Mouse (Mus musculus) MEL (cell line): ENCODE measurements around the gene Nipa1. TPM values are rescaled to one million over a fixed set of nuclear protein-coding genes. Genes with fewer than 3 reads are reported as not detected.

Experiments used
- DNase-seq: peaks from one replicate; pipeline ENCODE4 v3.0.0; 2011; ENCODE audit warnings: low read depth, low spot score
- H3K27ac ChIP-seq: 2 replicates; pipeline ENCODE4 v1.5.1; 2012; ENCODE audit warnings: low read depth, mild to moderate bottlenecking, control low read depth, low read length, moderate library complexity; ENCODE audit not compliant: control insufficient read depth
- H3K27me3 ChIP-seq, 2 experiments: fragments of 150-350 bp in 1 of 2; sonication (generic) in 1 of 2; 2 replicates each; pipeline ENCODE4 v1.6.1; 2012; ENCODE audit warnings: low read length in 2 of 2, mild to moderate bottlenecking in 2 of 2, improper control_type of control experiment in 1 of 2, moderate library complexity in 1 of 2; ENCODE audit not compliant: insufficient read depth in 2 of 2, control insufficient read depth in 1 of 2
- H3K36me3 ChIP-seq, 2 experiments: 2 replicates each; pipeline ENCODE4 v1.6.1; 2012 to 2014; ENCODE audit warnings: low read length in 2 of 2, improper control_type of control experiment in 1 of 2, inconsistent platforms in 1 of 2, mild to moderate bottlenecking in 1 of 2; ENCODE audit not compliant: insufficient read depth in 2 of 2, control insufficient read depth in 1 of 2
- H3K4me1 ChIP-seq, 2 experiments: fragments of 150-350 bp in 1 of 2; sonication (generic) in 1 of 2; 2 replicates each; pipeline ENCODE4 v1.6.1; 2012; ENCODE audit warnings: low read length in 2 of 2, improper control_type of control experiment in 1 of 2, mild to moderate bottlenecking in 1 of 2; ENCODE audit not compliant: insufficient read depth in 2 of 2, control insufficient read depth in 1 of 2
- H3K4me3 ChIP-seq, 2 experiments: fragments of 150-350 bp in 1 of 2; sonication (generic) in 1 of 2; 2 replicates each; pipeline ENCODE4 v1.5.1; 2012; ENCODE audit warnings: low read depth in 2 of 2, low read length in 2 of 2, mild to moderate bottlenecking in 2 of 2, moderate library complexity in 2 of 2, control low read depth in 1 of 2, improper control_type of control experiment in 1 of 2; ENCODE audit not compliant: control insufficient read depth in 1 of 2, insufficient read depth in 1 of 2
- H3K79me2 ChIP-seq: 2 replicates; pipeline ENCODE4 v1.6.1; 2012; ENCODE audit warnings: mild to moderate bottlenecking, low read length, moderate library complexity; ENCODE audit not compliant: control insufficient read depth, poor library complexity, insufficient read depth
- H3K9ac ChIP-seq: 2 replicates; pipeline ENCODE4 v1.6.1; 2012; ENCODE audit warnings: low read depth, mild to moderate bottlenecking, control low read depth, low read length, moderate library complexity; ENCODE audit not compliant: control insufficient read depth, poor library complexity, severe bottlenecking
- H3K9me3 ChIP-seq: fragments of 150-350 bp; sonication (generic); replicated peaks from 2 replicates; pipeline ENCODE4 v1.6.1; 2012; ENCODE audit warnings: mild to moderate bottlenecking, low read length, improper control_type of control experiment, moderate library complexity; ENCODE audit not compliant: insufficient read depth
- JUND ChIP-seq: IDR thresholded peaks from 2 replicates; pipeline ENCODE4 v1.6.1; 2011; ENCODE audit warnings: low read depth, mild to moderate bottlenecking, improper control_type of control experiment, low read length
- MXI1 ChIP-seq: IDR thresholded peaks from 2 replicates; pipeline ENCODE4 v1.6.1; 2011; ENCODE audit warnings: mild to moderate bottlenecking, low read depth, low read length, improper control_type of control experiment
- MYB ChIP-seq: IDR thresholded peaks from 2 replicates; pipeline ENCODE4 v1.6.1; 2011; ENCODE audit warnings: mild to moderate bottlenecking, low read depth, low read length, improper control_type of control experiment
- RCOR1 ChIP-seq: IDR thresholded peaks from 2 replicates; pipeline ENCODE4 v1.6.1; 2012; ENCODE audit warnings: low read depth, mild to moderate bottlenecking, inconsistent platforms, low read length, improper control_type of control experiment
- SMC3 ChIP-seq: IDR thresholded peaks from 2 replicates; pipeline ENCODE4 v1.6.1; 2011; ENCODE audit warnings: low read depth, low read length, improper control_type of control experiment
- TCF12 ChIP-seq: IDR thresholded peaks from 2 replicates; pipeline ENCODE4 v1.6.1; 2014; ENCODE audit warnings: low read depth, mild to moderate bottlenecking, inconsistent platforms, low read length, improper control_type of control experiment, moderate library complexity
- USF1 ChIP-seq: IDR thresholded peaks from 2 replicates; pipeline ENCODE4 v1.6.1; 2014; ENCODE audit warnings: low read depth, mild to moderate bottlenecking, inconsistent platforms, low read length, improper control_type of control experiment, moderate library complexity
- USF2 ChIP-seq, 2 experiments: IDR thresholded peaks; 2 replicates each; pipeline ENCODE4 v1.6.1; 2011 to 2012; ENCODE audit warnings: improper control_type of control experiment in 2 of 2, low read length in 2 of 2, borderline replicate concordance in 1 of 2, inconsistent platforms in 1 of 2, low read depth in 1 of 2, mild to moderate bottlenecking in 1 of 2; ENCODE audit not compliant: insufficient read depth in 1 of 2
- ZKSCAN1 ChIP-seq: IDR thresholded peaks from 2 replicates; pipeline ENCODE4 v1.6.1; 2012; ENCODE audit warnings: low read depth, mild to moderate bottlenecking, inconsistent platforms, low read length, improper control_type of control experiment, moderate library complexity
- ZNF384 ChIP-seq: IDR thresholded peaks from 2 replicates; pipeline ENCODE4 v1.6.1; 2012; ENCODE audit warnings: low read depth, mild to moderate bottlenecking, inconsistent platforms, low read length, improper control_type of control experiment
- polyA plus RNA-seq, 2 experiments: library from polyadenylated mRNA; stranded (reverse) in 1 of 2; unstranded in 1 of 2; fragments of >175 nt in 1 of 2; fragments of >200 nt in 1 of 2; gene quantifications; 2 replicates each; pipeline versions ENCODE4 v1.2.1 to v1.2.4; 2012; ENCODE audit warnings: low replicate concordance in 2 of 2, low read depth in 1 of 2; ENCODE audit not compliant: insufficient read length in 2 of 2, insufficient read depth in 1 of 2, missing spikeins in 1 of 2
- total RNA-seq: library from RNA; depleted of rRNA; stranded (reverse); fragments of 300-350 nt; gene quantifications from 2 replicates; pipeline ENCODE4 v1.2.3, GENCODE M21; 2012; rRNA removed

The Nipa1 gene
- total and polyA plus RNA-seq, 3 experiments = 13.0 to 14.8 TPM; not detected in 1

- H3K9me3 ChIP-seq = no peaks in the 10 kb centered on the region
- DNase-seq = no peak
- peaks cover 2 to 11% of the 10 kb centered on the region in 2 experiments; a peak in 2 of 4 replicates for H3K36me3 ChIP-seq
- H3K4me3 ChIP-seq = no peak overlapping the region
- no peak overlapping the region for H3K9ac ChIP-seq
- H3K4me1 ChIP-seq = no peaks in the 10 kb centered on the region
- no peaks in the 10 kb centered on the region for H3K79me2 ChIP-seq
- H3K27me3 ChIP-seq = no peaks in the 10 kb centered on the region
- no peak for TF ChIP-seq MXI1
- no peak for TF ChIP-seq ZNF384
- TF ChIP-seq USF2 (IDR thresholded peaks at IDR 0.05; ENCODE audit: borderline replicate concordance in 1 of 2, insufficient read depth in 1 of 2, low read depth in 1 of 2, low read length in 2 of 2) = no peak
- no peak for TF ChIP-seq JUND
- no peak for TF ChIP-seq RCOR1
- no peak for TF ChIP-seq USF1
- no peak for TF ChIP-seq MYB
- TF ChIP-seq ZKSCAN1 = no peak
- no peak for TF ChIP-seq SMC3
- TF ChIP-seq TCF12 = no peak
- H3K27ac ChIP-seq = no peak overlapping the region
Measured at GRCm38 (mm10) chr7:55928649-55929048, 91.1 kb downstream of the Nipa1 start.

Other genes starting within 250 kb of the Nipa1 start
- 14.5 and 14.9 TPM in 2 replicates for gene Tubgcp5, start 225.8 kb downstream of the Nipa1 start, total RNA-seq
- 10 to 100 TPM in 1 of 2 experiments, not detected in 1; 13.7 TPM for gene Tubgcp5, start 225.8 kb downstream of the Nipa1 start, polyA plus RNA-seq
- gene Cyfip1, start 178.2 kb downstream of the Nipa1 start, total RNA-seq = 18.3 and 20.6 TPM in 2 replicates
- gene Cyfip1, start 178.2 kb downstream of the Nipa1 start, polyA plus RNA-seq = 100 to 1,000 TPM in 1 of 2 experiments, 10 to 100 TPM in 1; 27.6 to 124 TPM
- 25.7 and 28.6 TPM in 2 replicates for gene Nipa2, start 57.5 kb downstream of the Nipa1 start, total RNA-seq
- 10 to 100 TPM in 1 of 2 experiments, not detected in 1; 26.3 TPM for gene Nipa2, start 57.5 kb downstream of the Nipa1 start, polyA plus RNA-seq
- 20.7 and 24.0 TPM in 2 replicates for gene Herc2, start 30.2 kb upstream of the Nipa1 start, total RNA-seq
- gene Herc2, start 30.2 kb upstream of the Nipa1 start, polyA plus RNA-seq = 100 to 1,000 TPM in 1 of 2 experiments, 10 to 100 TPM in 1; 32.0 to 389 TPM
- gene Oca2, start 219.8 kb upstream of the Nipa1 start, total RNA-seq = not detected in 2 replicates
- gene Oca2, start 219.8 kb upstream of the Nipa1 start, polyA plus RNA-seq = not detected